Mouse (Mus musculus) liver, embryonic 15.5 days (tissue): Measurements from ENCODE around the gene Auh. TPM values are rescaled to one million over a fixed set of nuclear protein-coding genes. Genes with fewer than 3 reads are reported as not detected.
A peak's percentile ranks its signal among the peaks of the same experiment; 100 is the strongest.

Experiments used
- ATAC-seq: fragments of 200-750 bp; cut with Nextera tagmentation; 2 replicates; pipeline ENCODE4 v1.8.0; 2017; ENCODE audit warnings: moderate number of reproducible peaks, mild to moderate bottlenecking, moderate library complexity; ENCODE audit not compliant: insufficient read depth
- H3K27ac ChIP-seq: fragments of 300-500 bp; sonication (generic); replicated peaks from 2 replicates; pipeline ENCODE4 v1.5.1; 2015; ENCODE audit warnings: mild to moderate bottlenecking, inconsistent platforms
- H3K27me3 ChIP-seq: fragments of 300-500 bp; sonication (generic); 2 replicates; pipeline ENCODE4 v1.6.1; 2015; ENCODE audit warnings: mild to moderate bottlenecking, inconsistent platforms
- H3K36me3 ChIP-seq: fragments of 300-500 bp; sonication (generic); replicated peaks from 2 replicates; pipeline ENCODE4 v1.6.1; 2015; ENCODE audit warnings: moderate library complexity, mild to moderate bottlenecking, inconsistent platforms
- H3K4me1 ChIP-seq: fragments of 300-500 bp; sonication (generic); replicated peaks from 2 replicates; pipeline ENCODE4 v1.6.1; 2015; ENCODE audit warnings: inconsistent platforms
- H3K4me2 ChIP-seq: fragments of 300-500 bp; sonication (generic); 2 replicates; pipeline ENCODE4 v1.6.1; 2015; ENCODE audit warnings: moderate library complexity, mild to moderate bottlenecking, inconsistent platforms
- H3K4me3 ChIP-seq: fragments of 300-500 bp; sonication (generic); replicated peaks from 2 replicates; pipeline ENCODE4 v1.5.1; 2015; ENCODE audit warnings: mild to moderate bottlenecking, inconsistent platforms
- H3K9ac ChIP-seq: fragments of 300-500 bp; sonication (generic); 2 replicates; pipeline ENCODE4 v1.6.1; 2015; ENCODE audit warnings: moderate library complexity, mild to moderate bottlenecking, inconsistent platforms
- H3K9me3 ChIP-seq: fragments of 300-500 bp; sonication (generic); replicated peaks from 2 replicates; pipeline ENCODE4 v1.6.1; 2016; ENCODE audit warnings: inconsistent platforms
- WGBS: fragments of 180-500 bp; shearing (Covaris S2); methylation state at CpG from one replicate; pipeline ENCODE4 v1.1.7; 2015; ENCODE audit warnings: mixed read lengths; ENCODE audit not compliant: insufficient replicate concordance; 5-methylcytosine and 5-hydroxymethylcytosine counted together
- polyA plus RNA-seq: library from polyadenylated mRNA; unstranded; fragments of >200 nt; fragmentation: Nextera tagmentation; extraction: Ambion mirVana; gene quantifications from 2 replicates; pipeline ENCODE4 v1.2.1, GENCODE M21; 2015

The Auh gene
- polyA plus RNA-seq, 1 experiment from 2014 or later, result 30.4 TPM

DNA sequence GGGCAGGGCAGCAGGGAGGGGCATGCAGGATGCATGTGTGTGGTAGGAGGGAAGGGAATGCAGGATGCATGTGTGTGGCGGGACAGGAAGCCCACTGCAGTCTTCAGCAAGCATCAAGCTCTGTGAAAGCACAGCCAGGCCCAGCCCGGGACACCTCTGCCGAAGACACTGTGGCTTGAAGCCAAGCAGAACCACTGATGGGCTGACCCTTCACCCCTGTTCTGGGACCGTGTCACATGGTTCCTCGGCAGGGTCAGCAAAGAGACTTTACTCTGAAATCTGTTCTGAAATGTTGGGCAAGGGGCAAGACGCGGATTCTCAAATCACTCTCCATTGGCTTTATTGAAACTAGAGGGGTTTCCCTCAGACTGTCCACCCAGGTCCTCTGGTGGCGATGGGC lies 94.9 kb downstream of the Auh start:
- H3K4me3 ChIP-seq, result no peak overlapping the region
- no peak overlapping the region for H3K4me2 ChIP-seq
- no peak for ATAC-seq
- 77% methylated on average over 8 of the region's 8 CpGs for WGBS
- H3K36me3 ChIP-seq, result 0 out of 2 replicates have a peak, but pooled peaks cover 6% of the 10 kb centered on the region
- H3K9me3 ChIP-seq, result no peaks in the 10 kb centered on the region
- H3K27me3 ChIP-seq, result no peaks in the 10 kb centered on the region
- no peak overlapping the region for H3K9ac ChIP-seq
- H3K27ac ChIP-seq, result no peak overlapping the region
- peaks cover 52% of the 10 kb centered on the region for H3K4me1 ChIP-seq

DNA sequence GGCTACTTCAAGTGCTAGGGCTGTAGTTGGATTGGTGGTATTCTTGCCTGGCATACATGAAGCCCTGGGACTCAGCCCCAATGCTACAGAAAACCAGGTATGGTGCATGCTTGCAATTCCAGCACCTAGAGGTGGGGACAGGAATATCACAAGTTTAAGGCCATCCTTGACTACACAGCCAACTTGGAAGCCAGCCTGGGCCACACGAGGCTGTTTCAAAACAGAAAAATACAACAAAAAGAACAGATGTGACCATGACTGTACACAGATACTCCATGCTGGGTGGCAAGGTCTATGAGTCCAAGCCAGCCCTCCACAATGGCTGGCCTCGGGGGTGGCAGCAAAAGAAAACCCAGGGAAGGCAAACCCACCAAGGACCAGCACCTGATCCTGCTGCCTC lies 95.7 kb downstream of the Auh start:
- Histone ChIP-seq H3K27ac (peak overlapping the region; percentile 48; the same call in 1 of the 2 replicates), H3K36me3 (0 out of 2 replicates have a peak, but pooled peaks cover 6% of the 10 kb centered on the region), H3K27me3 (no peaks in the 10 kb centered on the region), H3K4me1 (peaks cover 61% of the 10 kb centered on the region), H3K9ac (no peak overlapping the region), H3K4me3 (no peak overlapping the region), H3K4me2 (no peak overlapping the region), H3K9me3 (no peaks in the 10 kb centered on the region)
- WGBS, result 70% methylated on average over 2 of the region's 2 CpGs
- ATAC-seq, result no peak

GRCm38 (mm10) chr13:52833220-52833619 lies 96.3 kb downstream of the Auh start:
- H3K36me3 ChIP-seq, result 0 out of 2 replicates have a peak, but pooled peaks cover 6% of the 10 kb centered on the region
- ATAC-seq, result no peak
- peak overlapping the region; percentile 48 for H3K27ac ChIP-seq
- no peaks in the 10 kb centered on the region for H3K9me3 ChIP-seq
- no peak overlapping the region for H3K4me3 ChIP-seq
- no peak overlapping the region for H3K4me2 ChIP-seq
- no peak overlapping the region for H3K9ac ChIP-seq
- 51% methylated on average over 4 of the region's 4 CpGs for WGBS
- H3K27me3 ChIP-seq, result no peaks in the 10 kb centered on the region
- H3K4me1 ChIP-seq, result peaks cover 66% of the 10 kb centered on the region

DNA sequence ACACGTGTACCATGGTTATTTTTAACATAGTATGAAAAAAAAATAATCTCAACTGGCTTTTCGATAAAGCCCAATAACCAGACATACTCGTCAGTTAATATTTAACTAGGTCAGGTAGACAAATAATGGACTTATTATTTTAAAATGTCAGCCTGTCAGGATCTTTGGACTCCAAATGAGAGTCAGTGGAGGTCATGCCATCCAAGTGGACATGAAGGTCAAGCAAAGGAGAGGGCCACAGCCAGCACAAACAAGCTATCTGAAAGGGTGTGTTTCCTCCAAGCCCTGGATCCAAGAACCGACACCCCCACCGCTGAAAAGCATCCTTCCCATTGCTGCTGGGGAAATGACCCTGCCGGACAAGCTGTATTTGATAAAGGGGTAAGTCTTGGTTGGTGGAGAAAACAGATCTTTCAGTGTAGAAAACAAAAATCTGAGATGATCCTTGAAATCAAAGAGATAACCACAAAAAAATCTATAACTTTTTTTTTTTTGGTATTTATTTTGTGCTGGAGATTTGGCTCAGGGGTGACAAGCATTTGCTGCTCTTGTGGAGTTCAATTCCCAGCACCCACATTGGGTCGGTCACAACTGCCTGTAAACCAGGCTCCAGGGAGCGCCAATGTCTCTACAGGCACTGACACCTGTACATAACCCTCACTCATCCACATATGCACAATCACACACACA lies 96.9 kb downstream of the Auh start:
- WGBS, result 72% methylated on average over 8 of the region's 8 CpGs
- Histone ChIP-seq H3K27me3 (no peaks in the 10 kb centered on the region), H3K27ac (peak overlapping the region; percentile 92), H3K4me3 (no peak overlapping the region), H3K9ac (no peak overlapping the region), H3K36me3 (0 out of 2 replicates have a peak, but pooled peaks cover 6% of the 10 kb centered on the region), H3K4me1 (peaks cover 72% of the 10 kb centered on the region), H3K9me3 (no peaks in the 10 kb centered on the region), H3K4me2 (no peak overlapping the region)
- ATAC-seq, result no peak

DNA sequence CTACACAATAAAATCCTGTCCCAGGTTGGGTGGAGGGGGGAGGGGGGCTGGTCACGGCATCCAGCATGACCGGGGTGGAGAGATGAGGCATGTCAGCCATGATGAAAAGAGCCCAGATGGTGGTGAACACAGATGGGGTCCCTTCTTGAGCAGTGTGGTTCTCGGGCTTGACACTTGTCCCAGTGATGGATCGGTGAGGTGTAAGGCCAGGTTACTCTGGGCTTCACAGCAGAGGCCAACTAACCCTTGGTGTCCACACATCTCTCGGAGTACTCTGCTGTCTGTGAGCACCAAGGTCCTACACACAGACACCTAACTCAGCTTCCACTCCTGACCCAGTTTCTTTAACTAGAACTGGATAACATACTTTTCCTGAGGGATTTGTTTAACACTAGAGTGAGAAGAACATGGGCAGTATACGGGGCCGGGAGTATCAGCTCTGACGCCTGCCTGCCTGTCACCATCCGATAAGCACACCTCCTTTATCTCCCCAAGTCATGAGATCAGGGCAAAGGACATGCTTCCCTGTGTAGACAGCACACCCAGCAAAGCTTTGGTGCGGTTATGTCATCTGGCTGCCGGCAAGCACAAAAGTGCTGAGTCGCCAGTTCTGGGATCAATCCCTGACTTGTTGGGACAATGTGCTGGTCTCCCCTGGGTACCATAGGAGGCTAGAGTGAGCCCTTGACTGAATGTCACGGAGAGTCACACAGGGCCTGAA lies 98.3 kb downstream of the Auh start:
- peak overlapping the region; percentile 92 for H3K27ac ChIP-seq
- H3K27me3 ChIP-seq, result no peaks in the 10 kb centered on the region; the same call in 1 of the 2 replicates
- H3K9ac ChIP-seq, result peak overlapping the region; percentile 42
- peak; percentile 96 for ATAC-seq
- 0 out of 2 replicates have a peak overlapping the region, but pooled peaks have one; percentile 5 for H3K4me3 ChIP-seq
- WGBS, result 34% methylated on average over 13 of the region's 13 CpGs
- H3K4me2 ChIP-seq, result peak overlapping the region; percentile 59
- H3K9me3 ChIP-seq, result no peaks in the 10 kb centered on the region
- peaks cover 82% of the 10 kb centered on the region for H3K4me1 ChIP-seq
- no peaks in the 10 kb centered on the region for H3K36me3 ChIP-seq

DNA sequence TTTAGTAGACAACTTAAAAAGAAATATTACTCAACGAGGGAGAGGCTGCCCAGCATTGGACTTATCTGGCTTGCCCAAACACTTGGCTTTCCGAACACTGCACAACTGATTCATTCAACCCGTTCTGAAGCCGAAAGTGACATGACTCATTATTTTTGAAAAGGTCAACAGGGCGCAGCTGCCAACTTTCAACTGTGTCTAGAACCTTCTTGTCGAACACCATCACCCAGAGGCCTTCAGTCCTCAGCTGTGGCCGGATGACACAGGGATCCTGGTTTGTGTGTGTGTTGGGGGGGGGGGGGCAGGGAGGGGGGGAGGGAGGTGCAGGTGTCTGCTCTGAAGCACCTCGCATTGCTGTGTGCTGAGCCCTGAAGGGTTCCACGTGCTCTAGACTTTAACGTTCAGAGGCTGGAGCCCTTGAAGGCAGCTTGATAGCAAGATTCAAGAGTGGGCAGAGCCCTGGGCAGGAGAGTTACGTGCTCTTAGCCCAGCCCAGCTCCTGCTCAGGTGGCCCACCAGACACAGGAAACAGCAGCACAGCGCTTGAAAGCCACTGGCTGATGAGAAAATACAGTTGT lies 100.4 kb downstream of the Auh start:
- H3K4me3 ChIP-seq, result peak overlapping the region; percentile 30
- ATAC-seq, result peak; percentile 55
- H3K9me3 ChIP-seq, result no peaks in the 10 kb centered on the region
- no peaks in the 10 kb centered on the region for H3K36me3 ChIP-seq
- WGBS, result 33% methylated on average over 12 of the region's 12 CpGs
- H3K27me3 ChIP-seq, result peaks cover 10% of the 10 kb centered on the region; the same call in 1 of the 2 replicates
- H3K9ac ChIP-seq, result peak overlapping the region; percentile 48; the same call in 1 of the 2 replicates
- peak overlapping the region; percentile 56 for H3K4me2 ChIP-seq
- H3K4me1 ChIP-seq, result peaks cover 81% of the 10 kb centered on the region
- peak overlapping the region; percentile 92 for H3K27ac ChIP-seq

- peak overlapping the region; percentile 92 for H3K27ac ChIP-seq
- no peak overlapping the region for H3K9ac ChIP-seq
- peaks cover 14% of the 10 kb centered on the region; the same call in 1 of the 2 replicates for H3K27me3 ChIP-seq
- H3K4me2 ChIP-seq, result peak overlapping the region; percentile 56
- H3K9me3 ChIP-seq, result no peaks in the 10 kb centered on the region
- peak; percentile 29 for ATAC-seq
- no peak overlapping the region for H3K4me3 ChIP-seq
- WGBS, result 20% methylated on average over 2 of the region's 2 CpGs
- H3K4me1 ChIP-seq, result peaks cover 74% of the 10 kb centered on the region
- no peaks in the 10 kb centered on the region for H3K36me3 ChIP-seq
Measured at GRCm38 (mm10) chr13:52828217-52828616, 101.3 kb downstream of the Auh start.

DNA sequence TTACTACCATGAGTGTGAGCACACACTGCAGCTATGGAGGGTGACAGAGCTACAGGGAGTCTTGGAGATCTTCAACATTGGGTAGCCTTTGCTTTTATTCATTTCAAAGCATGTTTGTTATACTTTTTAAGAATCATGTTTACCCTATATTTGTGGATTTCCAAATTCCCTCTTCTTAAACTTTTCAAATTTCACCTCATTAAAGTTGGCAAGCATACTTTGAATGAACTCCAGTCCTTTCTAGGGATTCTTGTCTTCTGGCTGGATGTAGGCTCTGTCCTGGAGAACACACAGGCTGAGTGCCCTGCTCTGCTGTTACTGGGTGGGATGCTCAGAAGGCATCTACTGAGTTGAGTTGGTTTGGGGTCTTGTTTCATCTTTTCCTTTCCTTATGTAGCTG lies 102.8 kb downstream of the Auh start:
- Histone ChIP-seq H3K4me3 (no peak overlapping the region), H3K4me2 (no peak overlapping the region), H3K27me3 (peaks cover 29% of the 10 kb centered on the region; the same call in 1 of the 2 replicates), H3K4me1 (peaks cover 69% of the 10 kb centered on the region), H3K36me3 (no peaks in the 10 kb centered on the region), H3K9me3 (no peaks in the 10 kb centered on the region), H3K9ac (no peak overlapping the region), H3K27ac (peak overlapping the region; percentile 25; the same call in 1 of the 2 replicates)
- no peak for ATAC-seq

DNA sequence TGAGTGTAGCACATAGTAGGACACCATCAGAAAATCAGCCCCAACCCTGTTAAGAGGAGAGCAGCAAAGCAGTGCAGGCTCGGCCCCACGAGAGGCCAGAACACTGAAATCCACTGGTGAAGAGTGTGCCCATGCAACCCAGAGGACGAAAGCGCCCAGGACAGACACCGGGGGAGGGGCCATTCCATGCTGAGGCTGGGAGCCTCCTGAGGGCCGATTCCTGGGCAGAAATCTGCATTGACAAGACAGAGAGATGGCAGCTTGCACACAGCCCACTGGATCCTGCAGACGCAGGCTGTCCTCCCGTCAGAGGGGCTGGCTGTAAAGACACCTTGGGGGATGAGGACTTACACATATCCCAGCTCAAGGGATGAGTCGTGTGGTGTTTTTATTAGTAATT lies 104.7 kb downstream of the Auh start:
- H3K36me3 ChIP-seq, result no peaks in the 10 kb centered on the region
- H3K27me3 ChIP-seq, result peaks cover 35% of the 10 kb centered on the region; the same call in 1 of the 2 replicates
- no peak for ATAC-seq
- H3K9ac ChIP-seq, result no peak overlapping the region
- no peak overlapping the region for H3K4me3 ChIP-seq
- H3K4me1 ChIP-seq, result peaks cover 68% of the 10 kb centered on the region
- WGBS, result 71% methylated on average over 9 of the region's 9 CpGs
- H3K9me3 ChIP-seq, result no peaks in the 10 kb centered on the region
- no peak overlapping the region for H3K4me2 ChIP-seq
- H3K27ac ChIP-seq, result no peak overlapping the region

- H3K4me2 ChIP-seq, result peak overlapping the region; percentile 29
- peaks cover 63% of the 10 kb centered on the region for H3K4me1 ChIP-seq
- H3K27ac ChIP-seq, result peak overlapping the region; percentile 57
- H3K4me3 ChIP-seq, result no peak overlapping the region
- ATAC-seq, result peak; percentile 46; the same call in 1 of the 2 replicates
- H3K9me3 ChIP-seq, result no peaks in the 10 kb centered on the region
- WGBS, result 21% methylated on average over 22 of the region's 23 CpGs
- no peak overlapping the region for H3K9ac ChIP-seq
- no peaks in the 10 kb centered on the region for H3K36me3 ChIP-seq
- H3K27me3 ChIP-seq, result peaks cover 40% of the 10 kb centered on the region; the same call in 1 of the 2 replicates
Measured at GRCm38 (mm10) chr13:52822165-52823149, 107.0 kb downstream of the Auh start.
